Mouse (Mus musculus) intestine, postnatal 0 days (tissue): ENCODE measurements around the gene Larp6. TPM values are rescaled to one million over a fixed set of nuclear protein-coding genes. Genes with fewer than 3 reads are reported as not detected.

Experiments used
- ATAC-seq: fragments of 200-750 bp; cut with Nextera tagmentation; 2 replicates; pipeline ENCODE4 v1.8.0; 2017; ENCODE audit warnings: mild to moderate bottlenecking, moderate TSS enrichment, moderate library complexity
- H3K27ac ChIP-seq: fragments of 300-500 bp; sonication (generic); 2 replicates; pipeline ENCODE4 v1.5.1; 2014; ENCODE audit warnings: mild to moderate bottlenecking, low read depth, low read length, moderate library complexity
- H3K27me3 ChIP-seq: fragments of 300-500 bp; sonication (generic); replicated peaks from 2 replicates; pipeline ENCODE4 v1.6.1; 2014; ENCODE audit warnings: low read length, mixed read lengths; ENCODE audit not compliant: control insufficient read depth, insufficient read depth
- H3K36me3 ChIP-seq: fragments of 300-500 bp; sonication (generic); 2 replicates; pipeline ENCODE4 v1.6.1; 2014; ENCODE audit warnings: mild to moderate bottlenecking, moderate library complexity; ENCODE audit not compliant: control insufficient read depth, insufficient read depth
- H3K4me1 ChIP-seq: fragments of 300-500 bp; sonication (generic); replicated peaks from 2 replicates; pipeline ENCODE4 v1.6.1; 2014; ENCODE audit warnings: antibody characterized with exemption, low read length, mixed read lengths; ENCODE audit not compliant: control insufficient read depth, insufficient read depth
- H3K4me2 ChIP-seq: fragments of 300-500 bp; sonication (generic); replicated peaks from 2 replicates; pipeline ENCODE4 v1.6.1; 2014; ENCODE audit warnings: low read depth, mild to moderate bottlenecking, moderate library complexity
- H3K4me3 ChIP-seq: fragments of 300-500 bp; sonication (generic); 2 replicates; pipeline ENCODE4 v1.5.1; 2014; ENCODE audit warnings: low read depth, low read length
- H3K9ac ChIP-seq: fragments of 300-500 bp; sonication (generic); 2 replicates; pipeline ENCODE4 v1.6.1; 2014; ENCODE audit warnings: mild to moderate bottlenecking, low read depth, low read length
- H3K9me3 ChIP-seq: fragments of 300-500 bp; sonication (generic); 2 replicates; pipeline ENCODE4 v1.6.1; 2016; ENCODE audit warnings: mixed run types; ENCODE audit not compliant: control insufficient read depth
- CTCF ChIP-seq: sonication (generic); IDR thresholded peaks from 2 replicates; pipeline ENCODE4 v1.5.1; 2016; ENCODE audit warnings: low read depth, mild to moderate bottlenecking, control low read depth, antibody characterized with exemption, moderate library complexity
- WGBS: fragments of 180-500 bp; shearing (Covaris S2); extraction: QIAGEN DNeasy Blood & Tissue Kit; methylation state at CpG from one replicate; pipeline ENCODE4 v1.1.7; 2014; 5-methylcytosine and 5-hydroxymethylcytosine counted together
- polyA plus RNA-seq: library from polyadenylated mRNA; unstranded; fragments of >200 nt; fragmentation: Nextera tagmentation; extraction: Ambion mirVana; gene quantifications from 2 replicates; pipeline ENCODE4 v1.2.1, GENCODE M21; 2015

The Larp6 gene
- polyA plus RNA-seq, 1 experiment from 2014 or later: 1.2 TPM

DNA sequence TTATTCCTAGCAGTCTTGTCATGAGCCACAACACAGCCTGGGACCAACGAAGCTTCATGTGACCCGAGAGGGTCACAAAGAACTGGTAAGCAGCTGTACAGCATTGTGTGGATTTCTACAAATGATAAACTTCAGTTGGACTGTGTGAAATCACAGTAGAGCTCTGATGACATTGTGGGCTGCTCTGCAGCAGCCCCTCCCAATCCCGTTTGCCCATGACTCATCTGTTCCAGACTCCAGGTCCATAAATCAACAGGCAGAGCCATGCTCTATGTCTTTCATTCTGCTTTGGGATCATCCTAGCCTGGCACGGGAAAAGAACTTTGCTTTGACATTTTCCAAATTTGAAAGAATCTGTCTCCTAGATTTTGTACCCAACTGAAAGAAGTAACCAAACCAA, 20.2 kb upstream of the Larp6 start:
- Histone ChIP-seq H3K4me1 (no peaks in the 10 kb centered on the region), H3K4me2 (no peak overlapping the region), H3K9me3 (no peaks in the 10 kb centered on the region), H3K9ac (no peak overlapping the region), H3K4me3 (no peak overlapping the region), H3K27me3 (no peaks in the 10 kb centered on the region), H3K36me3 (no peaks in the 10 kb centered on the region), H3K27ac (no peak overlapping the region)
- no peak for TF ChIP-seq CTCF
- no peak for ATAC-seq
- 35% methylated on average over 4 of the region's 4 CpGs for WGBS

DNA sequence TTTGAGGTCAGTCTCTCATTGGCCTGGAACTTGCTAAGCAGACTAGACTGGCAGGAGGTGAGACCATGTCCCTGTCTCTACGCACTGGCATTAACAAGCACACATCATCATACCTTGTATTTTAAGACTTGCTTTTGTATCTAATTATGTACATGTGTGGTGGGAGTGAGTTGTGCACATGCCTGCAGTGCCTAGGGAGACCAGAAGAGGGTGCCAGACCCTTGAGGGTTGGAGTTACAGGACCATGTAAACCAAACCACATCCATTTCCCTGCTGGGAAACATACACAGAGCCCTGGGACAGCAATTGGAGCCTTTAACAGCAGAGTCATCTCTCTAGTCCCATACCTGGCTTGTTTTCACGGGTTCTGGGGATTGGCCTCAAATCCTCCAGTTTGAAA, 18.8 kb upstream of the Larp6 start:
- Histone ChIP-seq H3K9me3 (no peaks in the 10 kb centered on the region), H3K9ac (no peak overlapping the region), H3K4me3 (no peak overlapping the region), H3K4me2 (no peak overlapping the region), H3K36me3 (no peaks in the 10 kb centered on the region), H3K4me1 (no peaks in the 10 kb centered on the region), H3K27me3 (no peaks in the 10 kb centered on the region), H3K27ac (no peak overlapping the region)
- WGBS: 56% methylated on average over 2 of the region's 2 CpGs
- peak; percentile 68 for TF ChIP-seq CTCF
- ATAC-seq: no peak

DNA sequence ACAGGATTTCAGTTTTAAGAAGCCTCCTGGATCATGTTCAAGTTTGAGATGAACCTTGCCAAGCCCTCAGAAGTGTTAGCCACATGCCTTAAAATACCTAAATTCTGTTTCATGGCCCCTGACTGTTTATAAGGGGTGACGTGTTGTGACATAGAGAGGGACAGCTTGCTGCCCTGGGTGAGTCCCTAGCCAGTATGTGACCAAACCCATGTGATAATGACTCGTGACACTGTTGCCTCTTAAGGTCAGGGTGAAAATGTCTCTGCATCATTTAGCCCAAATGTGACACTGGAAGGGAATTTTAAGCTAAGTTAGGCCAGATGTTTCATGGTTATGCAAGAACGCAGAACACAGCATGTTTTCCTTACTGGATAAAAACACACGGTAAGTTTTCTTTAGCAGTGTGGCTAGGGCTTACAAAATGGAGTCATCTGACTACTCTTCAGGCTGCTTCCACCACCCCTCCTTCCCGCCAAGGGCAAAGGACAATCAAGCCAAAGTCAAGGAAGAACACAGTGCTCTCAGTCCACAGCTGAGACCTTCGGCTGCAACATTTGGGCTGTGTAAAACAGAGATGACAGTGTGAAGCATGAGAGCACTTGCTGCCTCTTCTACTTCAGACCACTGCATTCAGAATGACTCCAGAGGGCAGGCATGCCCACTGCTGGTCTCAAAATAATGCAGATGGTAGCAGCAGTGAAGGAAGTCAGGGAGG, 16.4 kb upstream of the Larp6 start:
- H3K4me3 ChIP-seq: no peak overlapping the region
- no peaks in the 10 kb centered on the region for H3K36me3 ChIP-seq
- ATAC-seq: no peak
- no peaks in the 10 kb centered on the region for H3K27me3 ChIP-seq
- H3K27ac ChIP-seq: no peak overlapping the region
- WGBS: 62% methylated on average over 6 of the region's 6 CpGs
- H3K4me2 ChIP-seq: no peak overlapping the region
- no peaks in the 10 kb centered on the region for H3K4me1 ChIP-seq
- H3K9me3 ChIP-seq: no peaks in the 10 kb centered on the region
- TF ChIP-seq CTCF: no peak
- H3K9ac ChIP-seq: no peak overlapping the region

GRCm38 (mm10) chr9:60699581-60700231, 13.1 kb upstream of the Larp6 start:
- no peaks in the 10 kb centered on the region for H3K9me3 ChIP-seq

GRCm38 (mm10) chr9:60707594-60707993, 5.2 kb upstream of the Larp6 start:
- Histone ChIP-seq H3K4me2 (no peak overlapping the region), H3K4me3 (no peak overlapping the region), H3K27me3 (no peaks in the 10 kb centered on the region), H3K36me3 (no peaks in the 10 kb centered on the region), H3K4me1 (0 out of 2 replicates have a peak, but pooled peaks cover under 1% of the 10 kb centered on the region), H3K9ac (no peak overlapping the region), H3K27ac (no peak overlapping the region), H3K9me3 (no peaks in the 10 kb centered on the region)
- WGBS: 78% methylated on average over 2 of the region's 2 CpGs
- no peak for ATAC-seq
- peak; percentile 45 for TF ChIP-seq CTCF

More at GRCm38 (mm10) chr9:60699581-60700231, 13.1 kb upstream of the Larp6 start:
- Histone ChIP-seq H3K27ac (no peak overlapping the region), H3K4me3 (no peak overlapping the region), H3K27me3 (no peaks in the 10 kb centered on the region), H3K36me3 (no peaks in the 10 kb centered on the region), H3K4me1 (no peaks in the 10 kb centered on the region), H3K9ac (no peak overlapping the region), H3K4me2 (no peak overlapping the region)
- ATAC-seq: no peak
- no peak for TF ChIP-seq CTCF
- WGBS: 59% methylated on average over 18 of the region's 18 CpGs

DNA sequence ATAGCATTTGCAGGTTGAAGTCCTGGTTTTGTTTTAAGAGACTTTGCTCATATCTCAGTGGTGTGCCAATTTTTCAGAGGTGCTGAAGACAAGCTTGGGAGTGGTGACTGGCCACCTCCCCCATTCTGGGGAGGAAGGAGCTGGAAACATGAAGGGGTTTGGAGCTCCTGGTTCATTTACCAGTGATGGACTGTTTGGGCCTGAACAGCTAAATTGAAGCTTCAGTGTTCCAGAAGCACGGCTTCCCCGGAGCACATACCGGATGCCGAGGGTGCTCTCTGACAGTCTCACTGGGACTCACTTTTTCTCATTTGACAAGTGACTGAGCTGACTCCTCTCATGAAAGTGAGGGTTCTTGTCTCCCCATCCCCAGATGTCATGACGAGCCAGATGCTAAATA, 4.2 kb upstream of the Larp6 start:
- WGBS: 86% methylated on average over 5 of the region's 5 CpGs
- no peak for ATAC-seq

More for the DNA sequence above, 4.2 kb upstream of the Larp6 start:
- Histone ChIP-seq H3K9ac (no peak overlapping the region), H3K9me3 (no peaks in the 10 kb centered on the region), H3K4me3 (no peak overlapping the region), H3K27me3 (no peaks in the 10 kb centered on the region; the same call in 1 of the 2 replicates), H3K36me3 (no peaks in the 10 kb centered on the region), H3K27ac (no peak overlapping the region), H3K4me1 (0 out of 2 replicates have a peak, but pooled peaks cover 5% of the 10 kb centered on the region), H3K4me2 (no peak overlapping the region)
- TF ChIP-seq CTCF: no peak
